Mouse (Mus musculus) ES-Bruce4 (cell line): ENCODE measurements at regions not wholly inside any gene's neighbourhood (a gene's known extent, or its start where the extent isn't known, plus 50 kb on each side); places are given as distances from the start of the nearest gene placed in this dataset.

Experiments used
- H3K27ac ChIP-seq: 2 replicates; pipeline ENCODE4 v1.5.1; 2012; ENCODE audit warnings: low read length, inconsistent platforms; ENCODE audit not compliant: insufficient read depth
- H3K27me3 ChIP-seq: 2 replicates; pipeline ENCODE4 v1.6.1; 2012; ENCODE audit warnings: mild to moderate bottlenecking, low read length, inconsistent platforms; ENCODE audit not compliant: control insufficient read depth, poor library complexity, insufficient read depth, severe bottlenecking
- H3K36me3 ChIP-seq: 2 replicates; pipeline ENCODE4 v1.6.1; 2012; ENCODE audit warnings: inconsistent platforms, mild to moderate bottlenecking, low read length, moderate library complexity; ENCODE audit not compliant: control insufficient read depth, poor library complexity, insufficient read depth, severe bottlenecking
- H3K4me1 ChIP-seq: one replicate; pipeline ENCODE4 v1.8.1; 2011; ENCODE audit warnings: low read length; ENCODE audit not compliant: control insufficient read depth, insufficient read depth
- H3K4me3 ChIP-seq: 2 replicates; pipeline ENCODE4 v1.5.1; 2011; ENCODE audit warnings: low read depth, mild to moderate bottlenecking, low read length
- H3K9ac ChIP-seq: 2 replicates; pipeline ENCODE4 v1.6.1; 2012; ENCODE audit warnings: low read depth, mild to moderate bottlenecking, inconsistent platforms; ENCODE audit not compliant: poor library complexity, severe bottlenecking
- H3K9me3 ChIP-seq: replicated peaks from 2 replicates; pipeline ENCODE4 v1.6.1; 2012; ENCODE audit warnings: mild to moderate bottlenecking, low read length, inconsistent platforms; ENCODE audit not compliant: control insufficient read depth, poor library complexity, insufficient read depth, severe bottlenecking
- CTCF ChIP-seq: IDR thresholded peaks from one replicate; pipeline ENCODE4 v1.8.1; 2011; ENCODE audit warnings: low read depth, low read length
- EP300 ChIP-seq: IDR thresholded peaks from 2 replicates; pipeline ENCODE4 v1.6.1; 2011; ENCODE audit warnings: low read depth, low read length; ENCODE audit not compliant: insufficient read depth
- POLR2A ChIP-seq: IDR thresholded peaks from one replicate; pipeline ENCODE4 v1.8.1; 2011; ENCODE audit warnings: low read length; ENCODE audit not compliant: insufficient read depth

DNA sequence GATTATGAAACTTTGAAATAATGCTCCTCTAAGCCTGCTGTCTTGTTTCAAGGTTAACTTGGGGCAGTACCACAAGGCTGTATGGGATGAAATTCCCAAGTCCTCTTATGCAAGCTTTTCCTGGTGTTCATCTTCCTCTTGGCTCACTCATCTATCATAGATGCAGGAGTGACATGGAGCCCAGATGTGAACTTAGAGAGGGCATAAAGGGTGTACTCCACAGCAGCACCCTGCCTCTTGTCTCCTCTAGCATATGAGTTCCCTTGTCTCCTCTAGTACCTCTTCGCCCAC lies 53.3 kb upstream of the Igf1 start:
- TF ChIP-seq EP300 (no peak), POLR2A (no peak), CTCF (no peak)

More for the DNA sequence above, 53.3 kb upstream of the Igf1 start:
- no peaks in the 10 kb centered on the region for H3K27me3 ChIP-seq
- H3K4me3 ChIP-seq, result no peak overlapping the region
- no peaks in the 10 kb centered on the region for H3K4me1 ChIP-seq
- H3K36me3 ChIP-seq, result no peaks in the 10 kb centered on the region
- H3K9ac ChIP-seq, result no peak overlapping the region
- no peaks in the 10 kb centered on the region for H3K9me3 ChIP-seq
- H3K27ac ChIP-seq, result no peak overlapping the region
